Mouse (Mus musculus): ENCODE data around the gene Bnip2. TPM values are rescaled to one million over a fixed set of nuclear protein-coding genes. Genes with fewer than 3 reads are reported as not detected.

The Bnip2 gene
- 10 to 100 TPM; 81.0 to 81.7 TPM for total RNA-seq (2021)
- long read RNA-seq, experiment 1, transcript Bnip2-202 (10 exons, 2,328 nt) = minor isoform, 38 of 137 reads
- long read RNA-seq, experiment 1, transcript Bnip2-201 (11 exons, 2,464 nt) = major isoform, 83 of 137 reads
- long read RNA-seq, experiment 1, partial matches to known transcripts = 3 of 137 reads
- long read RNA-seq, experiment 1, other reads (novel, unspliced or antisense) = 12 of 137 reads
- long read RNA-seq, experiment 2, transcript Bnip2-202 (10 exons, 2,328 nt) = minor isoform, 42 of 142 reads
- long read RNA-seq, experiment 2, transcript Bnip2-201 (11 exons, 2,464 nt) = major isoform, 90 of 142 reads
- long read RNA-seq, experiment 2, partial matches to known transcripts = 3 of 142 reads
- long read RNA-seq, experiment 2, other reads (novel, unspliced or antisense) = 7 of 142 reads

DNA sequence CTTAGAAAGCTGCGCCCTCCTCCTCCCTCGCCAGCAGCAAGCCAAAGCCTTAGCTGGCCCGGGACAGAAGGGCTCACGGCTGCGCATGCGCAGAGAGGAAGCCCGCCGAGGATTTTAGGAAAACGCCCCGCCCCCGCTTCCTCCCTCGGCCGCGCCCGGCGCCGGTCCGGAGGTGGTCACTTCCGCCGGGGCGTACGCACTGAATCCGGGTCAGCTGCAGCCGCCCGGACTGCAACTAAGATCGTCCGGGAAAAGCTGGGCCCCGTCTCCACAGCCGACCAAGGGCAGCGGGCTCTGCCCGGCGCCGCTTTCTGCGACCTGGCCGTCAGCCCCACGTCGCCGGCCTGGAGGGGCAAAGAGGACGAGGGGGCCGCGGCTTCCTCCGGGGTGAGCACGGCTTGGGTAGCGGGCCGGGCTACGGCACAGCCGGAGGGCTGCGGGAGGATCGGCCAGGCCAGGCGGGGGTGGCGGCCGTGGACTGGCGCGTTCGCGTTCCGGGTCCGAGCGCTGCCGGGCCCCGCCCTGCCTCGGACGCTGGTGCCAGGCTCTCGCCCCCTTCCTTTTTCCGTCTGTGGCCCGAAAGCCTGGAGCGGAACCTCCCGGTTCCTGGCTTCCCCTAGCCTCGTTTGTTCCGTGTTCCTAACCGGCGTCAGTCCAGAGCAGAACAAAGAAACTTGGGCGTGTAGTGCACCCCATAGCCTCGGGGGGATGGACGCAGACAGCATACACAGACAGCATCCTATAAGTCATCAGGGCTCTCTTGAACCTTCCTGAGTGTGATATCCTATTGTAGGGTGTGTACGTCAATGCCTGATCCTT is at the start of gene Bnip2:
TSS of gene Bnip2 (plus strand) at position 164 of the 819 bp plus-strand sequence.
- DNase-seq (ENCODE audit: low spot score in 2 of 2) = peak; percentile 98

- DNase-seq (ENCODE audit: low spot score in 2 of 2) = no peak
Measured at GRCm38 (mm10) chr9:69940839-69941490, 48.3 kb upstream of the Bnip2 start.

DNA sequence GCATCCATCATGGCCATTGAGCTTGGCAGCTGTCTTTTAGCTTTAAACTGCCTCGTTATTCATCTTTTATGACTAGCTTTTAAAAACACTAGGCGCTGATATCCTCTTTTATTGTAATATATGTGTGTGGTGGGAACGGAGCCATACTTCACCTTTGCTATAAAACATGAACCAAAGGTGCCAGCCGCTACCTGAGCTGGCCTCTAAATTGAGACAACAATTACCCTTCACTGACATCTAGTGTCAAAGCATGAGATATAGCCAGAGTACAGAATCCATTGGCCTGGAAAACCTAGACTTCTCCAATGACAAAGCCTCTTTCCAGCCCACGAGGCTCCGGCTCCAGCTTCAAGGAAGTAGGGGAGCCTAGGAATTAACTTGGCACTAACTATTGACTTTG is 47.7 kb upstream of the Bnip2 start:
- DNase-seq (ENCODE audit: low spot score in 2 of 2) = no peak

- peak in 1 of 2 experiments; percentile 32 for DNase-seq (ENCODE audit: low spot score in 2 of 2)
Measured at GRCm38 (mm10) chr9:69948964-69949363, 40.3 kb upstream of the Bnip2 start.

DNA sequence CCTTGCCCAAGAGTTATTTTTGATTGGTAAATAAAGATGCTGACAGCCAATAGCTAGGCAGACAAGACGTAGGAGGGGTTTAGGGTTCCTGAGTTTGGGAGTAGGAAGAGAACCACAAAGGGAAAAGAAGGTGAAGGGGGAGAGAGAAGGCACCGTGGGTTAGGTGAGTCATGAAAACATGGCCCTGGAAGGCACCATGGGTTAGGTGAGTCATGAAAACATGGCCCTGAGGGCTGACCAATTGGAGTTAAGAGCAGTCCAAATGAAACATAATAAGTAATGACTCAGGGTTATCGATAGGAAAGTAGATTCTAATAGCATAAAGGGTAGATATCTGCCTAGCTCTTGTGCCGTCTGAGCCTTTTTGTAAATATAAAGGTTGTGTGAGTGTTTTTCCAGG is 39.6 kb upstream of the Bnip2 start:
- DNase-seq (ENCODE audit: low spot score in 2 of 2) = no peak

DNA sequence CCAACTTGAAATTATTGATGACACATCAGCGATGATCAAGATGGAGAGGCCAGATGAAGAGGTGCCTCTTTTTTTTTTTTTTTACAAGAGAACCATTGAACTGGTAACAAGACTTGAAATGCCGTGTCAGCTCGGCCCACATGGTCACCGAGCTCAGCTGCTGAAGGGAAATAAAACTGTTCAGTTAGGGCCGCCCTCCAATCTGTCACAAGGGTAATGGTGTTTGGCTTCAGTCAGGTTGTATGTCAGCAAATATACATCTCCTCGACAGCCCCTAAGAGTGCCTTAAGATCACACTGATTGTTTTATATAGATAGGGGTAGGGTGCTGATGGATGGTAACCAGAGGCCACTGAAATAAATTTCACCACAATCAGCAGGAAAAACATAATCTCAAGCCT is 28.3 kb upstream of the Bnip2 start:
- DNase-seq (ENCODE audit: low spot score in 2 of 2) = no peak

DNA sequence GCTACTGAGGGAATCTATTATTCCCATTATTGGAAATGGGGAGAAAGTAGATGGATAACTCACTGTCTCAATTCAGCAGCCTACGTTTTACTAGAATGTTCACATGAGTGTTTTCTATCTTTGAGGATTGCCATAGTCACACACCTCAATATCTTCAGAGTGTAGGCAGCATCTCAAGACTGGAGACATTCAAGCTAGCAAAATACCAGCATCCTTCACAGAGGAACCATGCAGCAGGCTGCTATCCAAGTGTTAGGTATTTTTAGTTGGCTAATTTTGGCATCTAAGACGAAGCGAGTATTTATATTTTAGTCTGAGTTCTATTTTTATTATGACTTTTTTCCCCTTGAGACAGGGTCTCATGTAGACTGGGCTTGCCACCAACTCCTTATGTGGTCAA is 24.9 kb upstream of the Bnip2 start:
- no peak for DNase-seq (ENCODE audit: low spot score in 2 of 2)

- DNase-seq (ENCODE audit: low spot score in 2 of 2) = no peak
Measured at GRCm38 (mm10) chr9:69985526-69985925, 3.7 kb upstream of the Bnip2 start.

GRCm38 (mm10) chr9:69986063-69986462 is 3.2 kb upstream of the Bnip2 start:
- DNase-seq (ENCODE audit: low spot score in 2 of 2) = no peak

DNA sequence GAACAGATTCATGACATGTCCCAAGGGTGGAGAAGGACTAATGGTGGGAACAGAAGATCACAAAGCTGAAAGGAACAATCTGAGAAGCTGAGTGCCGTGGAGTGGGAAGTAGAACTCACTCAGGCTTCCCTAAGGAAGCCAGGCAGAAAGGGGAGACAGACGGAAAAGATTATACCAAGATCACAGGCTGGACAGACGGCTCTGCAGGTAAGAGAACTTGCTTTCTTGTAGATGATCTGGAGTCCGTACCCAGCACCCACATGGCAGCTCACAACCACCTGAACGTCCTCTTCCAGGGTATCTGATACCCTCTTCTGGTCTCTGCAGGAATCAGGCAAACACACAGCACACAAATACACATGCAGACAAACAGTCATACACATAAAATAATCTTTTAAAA is 2.7 kb upstream of the Bnip2 start:
- DNase-seq (ENCODE audit: low spot score in 2 of 2) = no peak

- peak; percentile 38 to 60 for DNase-seq (ENCODE audit: low spot score in 2 of 2)
Measured at GRCm38 (mm10) chr9:69987579-69987978, 1.7 kb upstream of the Bnip2 start.

DNA sequence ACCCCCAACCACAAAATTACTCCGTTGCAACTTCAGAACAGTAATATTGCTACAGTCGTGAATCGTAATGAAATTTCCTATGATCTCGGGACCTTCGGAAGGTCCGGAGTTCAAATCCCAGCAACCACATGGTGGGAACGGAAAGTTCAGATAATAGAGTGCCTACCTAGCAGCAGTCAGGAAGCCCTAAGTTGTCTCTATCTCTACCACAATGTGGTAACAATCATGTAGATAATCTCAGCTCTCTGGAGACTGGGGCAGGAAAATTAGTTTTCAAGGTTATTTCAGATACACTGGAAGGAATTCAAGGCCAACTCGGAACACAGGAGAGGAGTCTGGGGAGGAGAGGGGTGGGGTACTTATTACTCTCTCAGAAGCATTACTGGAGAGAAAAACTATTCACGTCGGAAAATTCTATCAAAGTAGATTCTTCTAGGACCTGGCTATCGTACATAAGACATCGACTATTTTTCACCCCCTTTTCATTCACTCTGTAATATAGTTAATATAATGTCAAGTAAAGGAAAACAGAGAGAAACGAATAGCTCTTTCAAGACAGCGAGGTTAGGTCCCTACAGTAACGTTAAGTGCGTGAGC is 462 bp upstream of the Bnip2 start:
- DNase-seq (ENCODE audit: low spot score in 2 of 2) = no peak

GRCm38 (mm10) chr9:69990346-69990745 is 1.1 kb downstream of the Bnip2 start:
- no peak for DNase-seq (ENCODE audit: low spot score in 2 of 2)

- DNase-seq (ENCODE audit: low spot score in 2 of 2) = no peak
Measured at GRCm38 (mm10) chr9:69992841-69993277, 3.6 kb downstream of the Bnip2 start.

DNA sequence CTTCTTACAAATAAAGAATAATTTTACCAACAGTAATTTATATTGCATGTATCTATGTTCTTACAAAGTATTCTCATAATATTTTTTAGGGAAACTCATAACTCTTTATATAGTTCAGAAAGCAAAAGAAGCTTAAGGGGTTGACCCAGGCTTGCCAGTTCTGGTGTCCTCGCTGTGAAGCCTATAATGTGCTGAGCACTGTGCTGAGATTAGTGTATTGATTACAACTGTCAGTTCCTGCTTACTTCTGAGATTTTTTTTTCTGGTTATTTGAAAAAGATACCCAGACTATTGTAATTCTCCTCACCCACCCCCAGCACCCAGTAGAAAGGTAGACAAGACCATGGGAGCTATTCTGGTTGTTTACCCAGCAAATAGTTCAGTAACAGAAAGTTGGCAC is 4.2 kb downstream of the Bnip2 start:
- DNase-seq (ENCODE audit: low spot score in 2 of 2) = no peak

DNA sequence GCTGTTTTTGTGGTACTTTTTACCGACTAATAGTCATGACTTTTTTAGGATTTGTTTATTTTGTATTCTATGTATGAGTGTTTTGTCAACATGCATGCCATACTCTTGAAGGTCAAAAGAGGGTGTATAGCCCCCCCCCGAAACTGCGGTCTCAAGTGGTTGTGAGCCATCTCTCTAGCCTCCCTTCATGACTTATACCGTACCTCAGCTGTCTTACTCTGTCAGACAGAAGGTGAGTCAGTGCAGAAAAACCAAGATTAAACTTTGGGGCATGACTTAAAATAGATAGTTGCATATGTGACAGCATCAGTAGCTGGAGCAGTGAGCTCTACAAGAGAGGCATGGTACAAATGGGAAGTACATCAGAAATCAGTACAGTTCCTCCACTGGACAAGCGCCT is 5.3 kb downstream of the Bnip2 start:
- no peak for DNase-seq (ENCODE audit: low spot score in 2 of 2)

DNA sequence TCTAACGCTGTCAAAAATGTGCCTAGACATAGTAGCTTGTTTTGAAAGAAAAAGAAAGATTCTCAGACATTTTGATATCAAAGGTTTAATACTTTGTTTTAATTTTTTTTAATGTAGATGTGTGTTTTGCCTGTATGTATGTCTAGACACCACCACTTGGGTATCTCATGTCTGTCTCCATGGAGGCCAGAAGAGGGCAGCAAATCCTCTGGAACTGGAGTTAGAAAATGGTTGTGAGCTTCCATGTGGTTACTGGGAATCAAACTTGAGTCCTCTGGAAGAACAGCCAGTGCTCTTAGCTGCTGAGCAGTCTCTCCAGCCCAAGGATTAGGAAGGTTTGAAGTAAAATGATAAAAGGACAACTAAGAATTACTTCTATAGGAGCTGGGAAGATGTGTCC is 10.1 kb downstream of the Bnip2 start:
- DNase-seq (ENCODE audit: low spot score in 2 of 2) = no peak

- no peak for DNase-seq (ENCODE audit: low spot score in 2 of 2)
Measured at GRCm38 (mm10) chr9:70003516-70003915, 14.2 kb downstream of the Bnip2 start.

DNA sequence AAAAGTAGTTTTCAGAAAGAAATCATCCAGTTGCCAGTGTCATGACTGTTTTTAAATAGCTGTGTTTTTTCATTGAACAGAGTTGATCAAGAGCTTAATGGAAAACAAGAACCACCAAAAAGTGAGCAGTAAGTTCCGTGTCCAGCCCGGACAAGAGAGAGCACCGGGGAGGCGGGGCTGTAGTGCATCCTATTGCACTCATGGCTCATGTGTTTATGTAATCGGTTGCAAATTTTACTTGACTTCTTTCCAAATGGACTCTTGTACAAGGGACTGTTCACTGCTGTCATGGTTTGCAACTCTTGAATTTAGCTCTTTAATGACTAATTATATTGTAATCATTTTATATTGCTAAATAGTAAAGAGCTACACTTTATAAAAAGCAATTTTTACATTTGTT is 17.7 kb downstream of the Bnip2 start:
- no peak for DNase-seq (ENCODE audit: low spot score in 2 of 2)

DNA sequence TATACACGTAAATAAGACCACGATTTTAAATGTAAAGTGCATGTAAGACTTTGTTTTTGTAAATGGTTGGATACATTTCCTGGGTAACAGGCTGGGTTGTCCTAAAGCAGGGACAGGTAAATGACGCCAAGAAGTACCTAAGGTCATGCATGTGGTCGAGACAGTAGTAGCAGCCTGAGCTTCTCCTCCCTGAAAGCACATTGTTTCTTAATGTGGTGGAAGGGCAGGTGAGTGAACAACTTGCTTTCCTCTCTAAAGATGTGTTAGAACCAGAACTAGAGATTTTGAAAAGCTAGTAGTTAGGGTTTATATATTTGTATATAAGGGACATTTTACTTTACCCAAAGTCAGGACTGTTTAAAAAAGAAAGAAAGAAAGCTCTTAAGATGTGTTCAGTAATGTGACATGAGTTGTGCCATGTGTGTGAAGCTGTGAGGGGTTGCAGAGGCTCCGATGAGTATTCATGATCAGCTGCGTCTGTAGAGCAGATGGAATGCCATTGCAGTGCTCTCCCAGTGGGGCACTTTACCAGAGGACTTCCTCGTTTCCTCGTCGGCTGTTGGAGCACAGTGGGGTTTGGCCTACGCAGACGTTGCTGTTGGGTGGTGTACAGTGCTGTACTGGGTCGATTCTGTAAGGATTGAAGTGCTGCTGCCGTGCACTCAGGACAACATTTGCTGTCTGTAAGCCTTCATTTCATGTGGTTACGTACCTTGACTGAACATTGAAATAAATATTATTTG is 18.4 kb downstream of the Bnip2 start:
- no peak for DNase-seq (ENCODE audit: low spot score in 2 of 2)
